Mouse (Mus musculus) thymus, adult 2 months (tissue): ENCODE data around the gene Tas2r121.
"Not testable (repeated sequence)": the region's sequence is repeated elsewhere in the genome, so short reads cannot be mapped to it uniquely, and the experiment has no call there.

Source experiments
- CTCF ChIP-seq: fragments of 200-500 bp; IDR thresholded peaks from 2 replicates; pipeline ENCODE4 v1.5.1; 2012; ENCODE audit warnings: mild to moderate bottlenecking, control low read depth, low read length, moderate library complexity, borderline replicate concordance; ENCODE audit not compliant: control insufficient read depth, poor library complexity, insufficient read depth; ENCODE audit errors: extremely low read depth
- POLR2A ChIP-seq: fragments of 200-500 bp; IDR thresholded peaks from 2 replicates; pipeline ENCODE4 v1.6.1; 2012; ENCODE audit warnings: mild to moderate bottlenecking, low read length, control low read depth, moderate library complexity; ENCODE audit not compliant: control insufficient read depth, poor library complexity, insufficient read depth; ENCODE audit errors: extremely low read depth

DNA sequence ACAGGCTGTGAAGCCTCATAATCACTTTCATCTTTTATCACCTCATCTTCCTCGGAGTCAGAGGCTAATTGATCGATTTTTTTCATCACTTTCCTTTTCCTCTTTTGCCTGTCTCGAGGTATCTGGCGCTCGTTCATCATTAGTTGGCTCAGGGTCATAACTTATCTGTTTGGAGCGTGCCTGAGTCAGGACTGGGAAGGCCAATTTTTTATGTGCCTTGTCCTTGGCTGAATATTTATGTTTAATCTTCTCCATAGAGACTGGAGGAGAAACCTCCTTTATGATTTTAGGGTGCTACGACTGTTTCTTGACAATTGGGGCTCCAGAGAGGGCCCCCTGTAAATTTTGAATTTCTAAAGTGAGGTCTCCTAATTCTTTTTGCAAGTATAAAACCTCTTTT lies 9.2 kb downstream of the Tas2r121 start:
- not testable (repeated sequence) for TF ChIP-seq CTCF, POLR2A
